Mouse (Mus musculus) liver, embryonic 11.5 days (tissue): ENCODE data around the gene Pdap1. TPM values are rescaled to one million over a fixed set of nuclear protein-coding genes. Genes with fewer than 3 reads are reported as not detected.

Source experiments
- ATAC-seq: fragments of 200-750 bp; cut with Nextera tagmentation; replicated peaks from 2 replicates; pipeline ENCODE4 v1.8.0; 2017; ENCODE audit warnings: moderate number of reproducible peaks, mild to moderate bottlenecking, moderate TSS enrichment, moderate library complexity; ENCODE audit not compliant: low FRiP score
- DNase-seq: peaks from one replicate; pipeline ENCODE4 v3.0.0-alpha.2; 2017; ENCODE audit warnings: low spot score
- H3K27ac ChIP-seq: fragments of 300-500 bp; sonication (generic); 2 replicates; pipeline ENCODE4 v1.5.1; 2014; ENCODE audit warnings: mild to moderate bottlenecking, low read depth, low read length, control low read depth
- H3K27me3 ChIP-seq: fragments of 300-500 bp; sonication (generic); replicated peaks from 2 replicates; pipeline ENCODE4 v1.6.1; 2014; ENCODE audit warnings: low read length, mixed read lengths; ENCODE audit not compliant: control insufficient read depth, insufficient read depth
- H3K36me3 ChIP-seq: fragments of 300-500 bp; sonication (generic); 2 replicates; pipeline ENCODE4 v1.6.1; 2014; ENCODE audit warnings: mild to moderate bottlenecking, low read length, moderate library complexity, mixed read lengths; ENCODE audit not compliant: control insufficient read depth, insufficient read depth
- H3K4me1 ChIP-seq: fragments of 300-500 bp; sonication (generic); replicated peaks from 2 replicates; pipeline ENCODE4 v1.6.1; 2014; ENCODE audit warnings: low read length, mixed read lengths; ENCODE audit not compliant: control insufficient read depth, insufficient read depth
- H3K4me2 ChIP-seq: fragments of 300-500 bp; sonication (generic); 2 replicates; pipeline ENCODE4 v1.6.1; 2014; ENCODE audit warnings: mild to moderate bottlenecking, control low read depth, moderate library complexity
- H3K4me3 ChIP-seq: fragments of 300-500 bp; sonication (generic); 2 replicates; pipeline ENCODE4 v1.5.1; 2014; ENCODE audit warnings: low read depth, low read length, control low read depth
- H3K9ac ChIP-seq: fragments of 300-500 bp; sonication (generic); 2 replicates; pipeline ENCODE4 v1.6.1; 2014; ENCODE audit warnings: low read depth, low read length, control low read depth
- H3K9me3 ChIP-seq: fragments of 300-500 bp; sonication (generic); 2 replicates; pipeline ENCODE4 v1.6.1; 2016; ENCODE audit warnings: low read length, inconsistent platforms, mixed read lengths; ENCODE audit not compliant: control insufficient read depth
- WGBS: fragments of 180-500 bp; shearing (Covaris S2); extraction: QIAGEN DNeasy Blood & Tissue Kit; methylation state at CpG from one replicate; pipeline ENCODE4 v1.1.7; 2014; 5-methylcytosine and 5-hydroxymethylcytosine counted together
- polyA plus RNA-seq: library from polyadenylated mRNA; unstranded; fragments of >200 nt; fragmentation: Nextera tagmentation; extraction: Ambion mirVana; gene quantifications from 2 replicates; pipeline ENCODE4 v1.2.1, GENCODE M21; 2014

Pdap1 gene
- 104 and 122 TPM in 2 replicates for polyA plus RNA-seq

GRCm38 (mm10) chr5:145139571-145140519, at the start of gene Pdap1, which contains the start of gene Bud31:
Gene Pdap1 (minus strand): TSS chr5:145140238.
Gene Bud31 (plus strand): TSS chr5:145140362.
- DNase-seq (peak; percentile 95), ATAC-seq (peak; percentile 90)
- H3K9ac ChIP-seq, result peak within 1 kb of the TSS; percentile 90
- no peaks in the 10 kb centered on the region for H3K9me3 ChIP-seq
- no peaks in the 10 kb centered on the region for H3K27me3 ChIP-seq
- H3K4me1 ChIP-seq, result peaks cover 23% of the 10 kb centered on the region
- H3K36me3 ChIP-seq, result peaks cover 36% of the 10 kb centered on the region
- H3K4me3 ChIP-seq, result peak within 1 kb of the TSS; percentile 78
- H3K27ac ChIP-seq, result peak within 1 kb of the TSS; percentile 56
- H3K4me2 ChIP-seq, result peak within 1 kb of the TSS; percentile 82
- under 1% methylated on average over 84 of the region's 84 CpGs for WGBS

- ATAC-seq, result peak; percentile 46
- no peaks in the 10 kb centered on the region for H3K27me3 ChIP-seq
- WGBS, result 65% methylated on average over 6 of the region's 6 CpGs
- H3K4me3 ChIP-seq, result peak overlapping the region; percentile 78
- H3K4me2 ChIP-seq, result peak overlapping the region; percentile 97
- H3K9me3 ChIP-seq, result no peaks in the 10 kb centered on the region
- no peak overlapping the region for H3K9ac ChIP-seq
- peaks cover 29% of the 10 kb centered on the region for H3K36me3 ChIP-seq
- H3K27ac ChIP-seq, result peak overlapping the region; percentile 40; the same call in 1 of the 2 replicates
- no peak for DNase-seq
- H3K4me1 ChIP-seq, result peaks cover 19% of the 10 kb centered on the region
Observed at GRCm38 (mm10) chr5:145189416-145189815, 49.4 kb upstream of the Pdap1 start.

DNA sequence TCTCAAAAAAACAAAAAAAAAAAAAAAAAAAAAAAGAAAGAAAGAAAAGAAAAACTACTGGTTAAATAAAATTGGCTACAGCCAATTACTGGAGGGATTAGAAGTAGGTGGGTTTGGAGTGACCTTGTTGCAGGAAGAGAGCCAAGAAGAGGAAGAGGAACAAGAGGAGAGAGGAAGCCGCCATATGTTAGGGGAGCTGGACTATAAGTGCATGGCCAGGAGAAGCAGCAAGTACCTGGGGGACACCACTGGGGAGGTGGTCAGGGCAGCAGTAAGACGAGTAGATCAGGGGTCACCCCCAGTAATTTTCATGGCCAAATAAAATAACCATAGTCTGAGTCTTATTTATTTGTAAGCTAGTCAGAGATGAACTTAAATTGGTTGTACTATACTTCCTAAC, 45.2 kb upstream of the Pdap1 start:
- no peaks in the 10 kb centered on the region for H3K27me3 ChIP-seq
- H3K9me3 ChIP-seq, result no peaks in the 10 kb centered on the region
- peaks cover 57% of the 10 kb centered on the region for H3K36me3 ChIP-seq
- WGBS, result 80% methylated on average over 2 of the region's 2 CpGs
- H3K27ac ChIP-seq, result no peak overlapping the region
- DNase-seq (no peak), ATAC-seq (no peak)
- H3K4me3 ChIP-seq, result no peak overlapping the region
- no peak overlapping the region for H3K9ac ChIP-seq
- H3K4me1 ChIP-seq, result peaks cover 15% of the 10 kb centered on the region
- H3K4me2 ChIP-seq, result no peak overlapping the region

DNA sequence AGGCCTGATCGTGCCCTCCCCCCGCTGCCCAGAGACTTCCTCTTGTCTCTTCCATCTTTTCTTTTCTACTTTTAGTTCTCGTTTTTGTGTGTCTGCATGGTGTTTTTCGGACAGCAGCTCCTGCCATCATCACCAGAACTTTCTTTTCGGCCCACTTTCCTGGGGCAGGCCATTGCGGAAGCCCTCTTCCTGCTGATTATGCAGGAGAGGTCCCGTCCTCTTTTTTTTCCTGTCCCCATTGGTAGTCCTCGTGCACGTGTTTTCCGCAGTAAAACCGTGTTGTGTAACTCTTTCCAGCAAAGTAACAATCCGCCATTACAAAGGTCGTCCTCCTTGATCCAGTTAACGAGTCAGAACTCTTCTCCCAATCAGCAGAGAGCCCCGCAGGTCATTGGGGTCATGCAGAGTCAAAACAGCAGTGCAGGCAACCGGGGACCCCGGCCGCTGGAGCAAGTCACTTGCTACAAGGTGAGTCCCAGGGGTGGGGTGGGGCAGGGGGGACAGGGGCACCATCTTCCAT, 38.5 kb upstream of the Pdap1 start:
- Histone ChIP-seq H3K4me1 (no peaks in the 10 kb centered on the region), H3K9ac (no peak overlapping the region), H3K27ac (0 out of 2 replicates have a peak overlapping the region, but pooled peaks have one; percentile 9), H3K9me3 (no peaks in the 10 kb centered on the region), H3K4me3 (no peak overlapping the region), H3K27me3 (no peaks in the 10 kb centered on the region), H3K4me2 (no peak overlapping the region), H3K36me3 (peaks cover 75% of the 10 kb centered on the region)
- ATAC-seq (no peak; the same call in 1 of the 2 replicates), DNase-seq (no peak)
- WGBS, result 78% methylated on average over 18 of the region's 18 CpGs

DNA sequence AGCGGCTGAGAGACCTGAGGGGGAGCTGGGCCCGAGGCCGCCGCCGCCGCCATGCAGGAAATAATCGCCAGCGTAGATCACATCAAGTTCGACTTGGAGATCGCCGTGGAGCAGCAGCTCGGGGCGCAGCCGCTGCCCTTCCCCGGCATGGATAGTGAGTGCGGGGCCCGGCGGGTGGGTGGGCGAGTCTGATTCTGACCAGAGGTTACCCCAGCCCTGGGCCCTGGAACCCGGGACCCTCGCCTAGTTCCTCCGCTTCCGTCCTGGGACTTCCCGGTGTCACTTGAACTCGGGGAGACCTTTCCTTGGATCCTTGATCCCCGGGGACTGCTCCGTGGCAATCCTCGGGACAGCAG, 27.2 kb upstream of the Pdap1 start:
- peak; percentile 30; the same call in 1 of the 2 replicates for ATAC-seq

DNA sequence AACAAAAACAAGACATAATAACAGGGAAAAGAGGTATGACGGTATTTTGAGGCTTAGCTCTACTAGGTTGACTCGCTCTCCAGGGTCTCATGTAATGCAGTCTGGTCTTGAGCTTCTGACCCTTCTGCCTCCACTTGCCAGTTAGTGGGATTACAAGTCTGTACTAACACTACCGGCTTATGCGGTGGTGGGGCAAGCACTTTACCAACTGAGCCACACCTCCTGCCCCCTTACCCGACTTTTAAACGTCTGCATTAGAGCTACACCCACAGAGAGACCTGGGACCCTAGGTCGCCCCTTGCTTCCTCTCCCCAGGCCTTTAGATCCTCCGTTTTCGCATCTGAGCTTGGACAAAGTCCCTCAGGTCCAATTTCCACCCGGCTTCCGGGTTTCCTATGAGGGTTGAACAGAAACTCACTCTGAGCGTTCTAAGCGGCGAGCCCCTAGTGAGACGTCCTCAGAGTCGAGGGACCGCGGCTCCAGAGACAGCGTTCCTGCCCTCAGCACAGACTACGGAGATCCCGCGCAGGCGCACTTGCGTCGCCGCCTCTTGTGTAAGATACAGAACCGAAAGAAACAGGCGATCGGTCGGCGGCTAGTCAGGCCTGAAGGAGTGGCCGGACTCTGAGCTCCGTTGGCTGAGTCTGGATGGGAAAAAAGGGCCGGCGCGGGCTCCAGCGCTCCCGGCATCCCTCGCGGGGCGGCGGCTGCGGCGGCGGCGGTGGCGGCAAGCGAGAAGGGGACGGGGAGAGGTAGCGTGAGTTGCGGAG, 26.7 kb upstream of the Pdap1 start, which contains the start of the genes Ptcd1 and Cpsf4:
TSS of gene Ptcd1 (minus strand) at position 573 of the 770 bp plus-strand sequence.
TSS of gene Cpsf4 (plus strand) at position 678 of the 770 bp plus-strand sequence.
- peak within 1 kb of the TSS; percentile 88 for H3K4me2 ChIP-seq
- DNase-seq (peak; percentile 98), ATAC-seq (peak; percentile 95)
- H3K9me3 ChIP-seq, result no peaks in the 10 kb centered on the region
- H3K4me1 ChIP-seq, result peaks cover 13% of the 10 kb centered on the region
- H3K27me3 ChIP-seq, result no peaks in the 10 kb centered on the region
- peak within 1 kb of the TSS; percentile 99 for H3K9ac ChIP-seq
- peaks cover 29% of the 10 kb centered on the region; the same call in 1 of the 2 replicates for H3K36me3 ChIP-seq
- peak within 1 kb of the TSS; percentile 88 for H3K27ac ChIP-seq
- 1% methylated on average over 51 of the region's 51 CpGs for WGBS
- peak within 1 kb of the TSS; percentile 99 for H3K4me3 ChIP-seq

More for the DNA sequence above, 27.2 kb upstream of the Pdap1 start:
- DNase-seq, result no peak
- H3K9ac ChIP-seq, result peak overlapping the region; percentile 99
- H3K27me3 ChIP-seq, result no peaks in the 10 kb centered on the region
- WGBS, result under 1% methylated on average over 26 of the region's 28 CpGs
- peak overlapping the region; percentile 75 for H3K4me2 ChIP-seq
- peak overlapping the region; percentile 88 for H3K27ac ChIP-seq
- peak overlapping the region; percentile 99 for H3K4me3 ChIP-seq
- peaks cover 13% of the 10 kb centered on the region for H3K4me1 ChIP-seq
- H3K36me3 ChIP-seq, result peaks cover 34% of the 10 kb centered on the region; the same call in 1 of the 2 replicates
- no peaks in the 10 kb centered on the region for H3K9me3 ChIP-seq

GRCm38 (mm10) chr5:145165184-145165583, 25.1 kb upstream of the Pdap1 start:
- Histone ChIP-seq H3K36me3 (peaks cover 25% of the 10 kb centered on the region), H3K4me1 (peaks cover 13% of the 10 kb centered on the region), H3K27ac (no peak overlapping the region), H3K4me3 (peak overlapping the region; percentile 14; the same call in 1 of the 2 replicates), H3K9ac (no peak overlapping the region), H3K27me3 (no peaks in the 10 kb centered on the region), H3K9me3 (no peaks in the 10 kb centered on the region), H3K4me2 (peak overlapping the region; percentile 88; the same call in 1 of the 2 replicates)
- 91% methylated on average over 15 of the region's 15 CpGs for WGBS
- no peak for DNase-seq
- no peak for ATAC-seq

DNA sequence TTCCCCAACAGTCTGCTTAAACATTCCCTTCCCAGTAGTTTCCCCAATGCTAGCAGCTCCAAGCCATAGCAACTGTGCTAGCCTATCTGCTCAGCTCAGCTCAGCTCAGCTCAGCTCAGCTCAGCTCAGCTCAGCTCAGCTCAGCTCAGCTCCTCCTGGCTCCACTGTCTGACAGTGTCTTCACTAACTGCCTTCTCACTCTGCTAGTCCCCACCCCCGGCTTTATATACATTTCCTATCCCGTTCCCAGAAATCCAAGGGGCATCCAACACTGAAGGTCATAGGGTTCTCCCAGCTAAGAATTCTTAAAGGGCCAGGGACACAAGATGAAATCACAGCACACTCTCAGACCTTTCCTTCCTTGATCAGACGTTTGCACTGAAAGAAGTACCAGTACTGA, 24.7 kb upstream of the Pdap1 start:
- no peaks in the 10 kb centered on the region for H3K9me3 ChIP-seq
- H3K27ac ChIP-seq, result no peak overlapping the region
- no peak overlapping the region for H3K4me3 ChIP-seq
- H3K27me3 ChIP-seq, result no peaks in the 10 kb centered on the region
- DNase-seq, result no peak
- no peak overlapping the region for H3K4me2 ChIP-seq
- ATAC-seq, result no peak
- H3K4me1 ChIP-seq, result peaks cover 13% of the 10 kb centered on the region
- WGBS, result 84% methylated on average over 3 of the region's 3 CpGs
- H3K9ac ChIP-seq, result no peak overlapping the region
- H3K36me3 ChIP-seq, result peaks cover 24% of the 10 kb centered on the region
